Mouse (Mus musculus) frontal cortex, postnatal 14 days (tissue): ENCODE data around the gene Dnajc12.
"Not testable (repeated sequence)": the region's sequence is repeated elsewhere in the genome, so short reads cannot be mapped to it uniquely, and the experiment has no call there.

Source experiments
- DNase-seq, 2 experiments: peaks; one replicate each; pipeline ENCODE4 v3.0.0; 2022; ENCODE audit warnings: low spot score in 2 of 2

The Dnajc12 gene

GRCm38 (mm10) chr10:63386444-63386843 lies 4.2 kb downstream of the Dnajc12 start:
- DNase-seq: peak; percentile 68 to 77

DNA sequence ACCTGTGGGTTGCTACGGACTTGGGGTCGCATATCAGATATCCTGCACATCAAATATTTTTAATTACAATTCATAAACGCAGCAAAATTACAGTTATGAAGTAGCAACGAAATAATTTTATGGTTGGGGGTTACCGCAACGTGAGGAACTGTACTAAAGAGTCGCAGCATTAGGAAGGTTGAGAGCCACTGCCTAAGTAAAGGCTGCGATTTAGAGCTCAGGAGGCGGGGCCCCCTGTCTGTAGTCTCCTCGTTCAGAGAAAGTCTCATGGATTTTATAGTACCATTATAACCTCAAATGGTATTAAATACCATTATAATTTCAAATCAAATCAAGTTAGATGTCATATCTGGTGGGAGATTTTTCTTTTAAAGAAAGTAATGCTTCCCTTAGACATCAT lies 4.7 kb downstream of the Dnajc12 start:
- DNase-seq: no peak

DNA sequence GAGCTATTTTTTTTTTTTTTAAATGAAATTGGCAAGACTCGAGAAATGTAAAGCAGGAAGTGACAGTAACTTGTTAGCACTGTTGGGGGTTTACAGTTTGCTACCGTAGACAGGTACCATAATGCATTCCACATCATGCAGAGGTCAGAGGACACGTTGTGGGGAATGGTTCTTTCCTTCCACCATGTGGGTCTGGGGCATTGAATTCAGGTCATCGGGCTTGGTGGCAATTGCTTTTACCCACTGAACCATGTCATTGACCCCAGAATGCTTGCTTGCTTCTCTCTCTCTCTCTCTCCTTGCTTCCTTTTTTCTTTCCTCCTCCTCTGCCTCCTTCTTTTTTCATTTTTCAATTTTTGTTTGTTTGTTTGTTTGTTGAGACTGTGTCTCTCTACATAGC lies 6.7 kb downstream of the Dnajc12 start:
- no peak for DNase-seq

- DNase-seq: no peak
Observed at GRCm38 (mm10) chr10:63396963-63397362, 14.7 kb downstream of the Dnajc12 start.

DNA sequence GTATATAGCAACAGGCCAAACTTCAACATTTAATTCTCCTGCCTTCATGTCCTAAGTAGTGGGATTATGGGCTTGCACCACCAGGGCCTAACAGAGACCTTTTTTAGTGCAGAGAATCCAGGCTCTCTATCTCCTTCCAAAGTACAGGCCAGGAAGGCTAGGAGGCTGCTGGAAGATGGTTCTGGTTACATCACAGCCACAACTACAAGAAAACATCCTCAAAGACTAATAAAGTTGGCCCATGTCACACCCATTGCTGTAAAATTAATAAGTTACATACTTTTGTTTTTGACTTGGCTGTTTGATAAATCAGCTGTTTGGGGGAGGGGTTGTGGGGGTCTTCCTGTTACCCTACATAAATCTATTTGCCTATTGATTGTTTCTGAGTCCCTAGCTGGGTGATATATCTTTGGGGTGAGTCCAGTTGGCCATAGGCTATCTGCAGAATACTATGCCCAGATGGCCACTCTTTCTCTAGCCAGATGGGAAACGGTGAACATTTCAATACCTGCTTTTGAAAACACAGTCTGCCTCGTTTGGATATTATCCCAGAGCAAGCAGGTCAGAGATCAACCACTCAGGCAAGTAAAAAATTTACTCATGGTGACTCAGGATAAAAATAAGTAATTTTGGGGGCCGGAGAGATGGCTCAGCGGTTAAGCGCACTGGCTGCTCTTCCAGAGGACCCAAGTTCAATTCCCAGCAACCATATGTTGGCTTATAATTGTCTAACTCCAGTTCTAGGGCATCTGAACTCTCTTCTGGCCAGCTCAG lies 20.7 kb downstream of the Dnajc12 start:
- no peak for DNase-seq

GRCm38 (mm10) chr10:63403636-63404035 lies 21.4 kb downstream of the Dnajc12 start:
- no peak for DNase-seq

- DNase-seq: no peak
Observed at GRCm38 (mm10) chr10:63410162-63410956, 28.1 kb downstream of the Dnajc12 start.

GRCm38 (mm10) chr10:63411674-63412073 lies 29.4 kb downstream of the Dnajc12 start:
- DNase-seq: not testable (repeated sequence)

- no peak for DNase-seq
Observed at GRCm38 (mm10) chr10:63412756-63413155, 30.5 kb downstream of the Dnajc12 start.

DNA sequence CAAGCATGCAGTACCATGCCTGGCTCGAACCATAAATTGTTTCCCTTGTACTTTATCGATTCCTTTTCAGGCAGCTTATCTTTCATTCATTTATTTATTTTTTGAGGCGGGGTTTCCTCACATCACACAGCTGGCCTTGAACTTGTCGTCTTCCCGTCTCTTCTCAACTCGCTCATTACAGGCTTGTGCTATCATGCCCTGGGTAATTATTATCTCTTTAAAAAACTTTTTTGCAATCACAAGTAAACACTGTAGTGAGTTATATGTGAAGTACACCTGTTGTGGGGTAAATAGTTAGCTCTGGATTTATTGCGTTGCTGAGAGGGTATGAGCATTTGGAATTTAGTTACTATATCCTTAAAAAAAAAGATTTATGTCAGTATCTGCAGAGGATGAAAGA lies 33.0 kb downstream of the Dnajc12 start:
- DNase-seq: no peak

- DNase-seq: no peak
Observed at GRCm38 (mm10) chr10:63415850-63416249, 33.6 kb downstream of the Dnajc12 start.

DNA sequence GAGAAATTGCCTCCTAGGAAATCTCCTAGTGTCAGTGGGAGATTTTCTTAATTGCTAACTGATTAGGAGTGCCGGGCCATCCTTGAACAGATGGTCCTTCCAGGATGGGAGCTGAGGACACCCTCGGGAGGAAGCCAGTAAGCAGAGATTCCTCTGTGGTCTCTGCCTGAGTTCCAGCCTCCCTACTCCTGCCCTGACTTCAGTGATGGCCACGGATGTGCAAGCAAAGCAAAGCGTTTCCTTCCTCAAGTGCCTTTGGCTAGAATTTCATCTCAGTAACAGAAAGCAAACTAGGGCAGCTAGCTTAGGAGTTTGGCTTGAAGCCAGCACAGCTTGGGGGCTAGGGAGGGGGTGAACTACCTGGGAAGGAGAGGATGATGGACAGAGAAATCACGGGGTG lies 34.8 kb downstream of the Dnajc12 start:
- no peak for DNase-seq

DNA sequence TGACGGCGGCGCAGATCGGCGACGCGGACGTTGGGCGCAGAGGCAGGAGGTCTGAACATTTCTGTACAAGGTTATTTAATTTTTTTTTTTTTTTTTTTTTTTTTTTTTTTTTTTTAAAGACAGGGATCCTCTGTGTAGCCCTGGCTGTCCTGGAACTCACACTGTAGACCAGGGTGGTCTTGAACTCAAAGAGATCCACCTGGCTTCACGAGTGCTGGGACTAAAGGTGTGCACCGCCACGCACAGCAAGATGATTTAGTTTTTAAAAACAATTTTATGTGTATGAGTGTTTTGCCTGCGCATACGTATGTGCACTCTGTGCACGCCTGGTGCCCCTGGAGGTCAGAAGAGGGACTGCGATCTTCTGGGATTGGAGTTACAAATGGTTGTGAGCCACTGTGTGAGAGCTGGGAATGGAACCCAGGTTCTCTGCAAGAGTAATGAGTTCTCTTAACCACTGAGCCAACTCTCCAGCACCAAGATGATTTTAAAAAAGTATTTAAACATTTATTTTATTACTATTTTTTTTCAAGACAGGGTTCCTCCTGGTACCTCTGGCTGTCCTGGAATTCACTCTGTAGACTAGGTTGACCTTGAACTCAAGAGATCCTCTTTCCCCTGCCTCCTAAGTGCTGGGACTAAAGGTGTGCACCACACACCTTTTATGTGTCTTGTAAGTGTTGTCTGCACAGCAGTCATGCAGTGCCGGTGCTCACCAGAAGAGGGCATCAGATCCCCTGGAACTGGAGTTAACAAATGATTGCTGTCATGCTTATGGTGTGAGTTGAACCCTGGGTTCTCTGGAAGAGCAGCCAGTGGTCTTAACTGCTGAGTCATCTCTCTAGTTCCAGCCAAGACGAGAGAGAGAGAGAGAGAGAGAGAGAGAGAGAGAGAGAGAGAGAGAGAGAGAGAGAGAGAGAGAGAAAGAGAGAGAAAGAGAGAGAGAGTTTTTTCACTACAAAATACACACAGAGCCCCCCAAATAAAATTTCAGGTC lies 39.8 kb downstream of the Dnajc12 start, which contains the start of gene Gm7075:
Gene Gm7075 (minus strand): TSS at position 51 of the 997 bp plus-strand sequence.
- DNase-seq: no peak

- no peak for DNase-seq
Observed at GRCm38 (mm10) chr10:63422736-63422992, 40.4 kb downstream of the Dnajc12 start.

GRCm38 (mm10) chr10:63423591-63424474 lies 41.6 kb downstream of the Dnajc12 start:
- no peak for DNase-seq

GRCm38 (mm10) chr10:63424475-63424814 lies 42.2 kb downstream of the Dnajc12 start:
- no peak for DNase-seq

- no peak for DNase-seq
Observed at GRCm38 (mm10) chr10:63427146-63427545, 44.9 kb downstream of the Dnajc12 start.

DNA sequence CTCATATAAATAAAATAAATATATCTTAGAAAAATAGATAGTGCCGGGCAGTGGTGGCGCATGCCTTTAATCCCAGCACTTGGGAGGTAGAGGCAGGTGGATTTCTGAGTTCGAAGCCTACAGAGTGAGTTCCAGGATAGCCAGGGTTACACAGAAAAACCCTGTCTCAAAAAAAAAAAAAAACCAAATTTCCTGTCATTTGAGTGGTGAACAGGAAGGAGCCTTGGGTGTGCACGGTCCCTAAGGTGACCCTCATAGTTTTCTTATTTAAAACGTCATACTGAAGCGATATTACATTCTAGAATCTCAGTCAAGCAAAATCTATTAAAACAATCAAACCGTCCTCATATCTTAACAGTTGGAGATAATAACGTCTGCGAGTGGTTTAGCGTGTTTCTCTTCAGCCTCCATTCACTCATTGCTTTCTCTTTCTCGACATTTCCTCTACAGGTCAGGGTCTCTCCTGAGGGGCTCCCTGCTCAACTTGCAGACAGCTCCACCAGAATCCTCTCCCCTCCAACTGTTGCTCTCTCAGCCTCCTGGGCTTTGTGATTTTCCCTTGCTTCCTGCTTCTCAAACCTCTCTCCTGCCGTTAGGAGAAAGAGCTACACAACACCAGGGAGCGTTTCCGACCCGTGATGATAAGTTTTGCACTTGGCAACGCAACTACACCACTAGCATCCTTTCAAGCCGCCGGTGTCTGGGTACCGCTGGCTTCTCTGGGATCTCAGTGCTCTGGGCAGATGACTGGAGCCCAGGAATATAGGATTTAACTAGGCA lies 46.2 kb downstream of the Dnajc12 start:
- peak in 1 of 2 experiments; percentile 34 for DNase-seq

- no peak for DNase-seq
Observed at GRCm38 (mm10) chr10:63429023-63429340, 46.7 kb downstream of the Dnajc12 start.

GRCm38 (mm10) chr10:63429380-63429779 lies 47.1 kb downstream of the Dnajc12 start:
- peak; percentile 98 to 100 for DNase-seq
